Mouse (Mus musculus) testis, postnatal 14 days (tissue): ENCODE measurements around the gene Cfap70.

ENCODE experiments used
- DNase-seq: peaks from one replicate; pipeline ENCODE4 v3.0.0; 2021; ENCODE audit warnings: low spot score

Cfap70 gene

DNA sequence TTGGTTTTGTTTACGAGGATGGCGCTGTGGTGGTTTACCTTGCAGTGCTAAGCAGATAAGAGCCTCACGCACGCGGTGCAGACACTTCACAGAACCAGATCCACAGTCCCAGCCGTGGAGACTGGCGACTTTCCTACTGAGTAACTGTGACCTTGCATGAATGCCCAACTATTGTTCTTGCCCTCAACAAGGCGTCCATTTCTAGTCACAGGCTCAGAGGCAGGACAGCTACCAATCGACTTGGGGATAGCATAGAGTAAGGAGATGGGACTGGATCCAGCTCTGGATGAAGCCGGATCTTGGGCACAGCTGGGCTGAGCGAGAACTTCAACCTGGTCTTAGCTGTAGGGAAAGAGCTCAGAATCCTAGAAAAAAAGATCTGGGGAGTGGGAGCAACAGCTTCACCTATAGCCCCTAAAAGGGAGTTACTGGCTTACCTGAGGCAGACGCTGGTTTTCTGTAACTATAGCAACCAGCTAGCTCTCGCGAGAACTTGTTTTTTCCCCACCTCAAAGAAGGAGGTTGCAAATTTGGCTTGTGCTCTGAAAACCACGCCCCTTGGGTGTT lies at the start of gene Cfap70:
Gene Cfap70, minus strand, starts transcription at position 462 of the 567 bp plus-strand sequence.
- DNase-seq: peak; percentile 84

DNA sequence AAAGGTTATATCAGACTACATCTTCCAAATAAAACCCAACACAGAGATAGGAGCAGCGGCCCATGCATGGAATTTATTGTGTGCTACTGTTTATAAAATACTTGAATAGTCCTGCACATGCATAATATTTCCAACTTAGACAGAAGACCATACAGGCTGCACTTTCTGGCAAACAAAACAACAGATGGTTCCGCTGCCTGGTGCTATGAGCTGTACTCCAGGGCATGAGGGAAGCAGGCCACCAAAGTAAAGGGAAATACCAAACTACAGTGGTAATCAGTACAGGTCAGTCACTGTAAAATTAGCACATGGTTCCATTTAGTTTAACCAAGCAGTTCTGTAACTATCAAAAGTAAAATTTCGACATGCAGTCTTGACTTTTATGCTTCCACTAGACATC lies 48.0 kb upstream of the Cfap70 start:
- no peak for DNase-seq

DNA sequence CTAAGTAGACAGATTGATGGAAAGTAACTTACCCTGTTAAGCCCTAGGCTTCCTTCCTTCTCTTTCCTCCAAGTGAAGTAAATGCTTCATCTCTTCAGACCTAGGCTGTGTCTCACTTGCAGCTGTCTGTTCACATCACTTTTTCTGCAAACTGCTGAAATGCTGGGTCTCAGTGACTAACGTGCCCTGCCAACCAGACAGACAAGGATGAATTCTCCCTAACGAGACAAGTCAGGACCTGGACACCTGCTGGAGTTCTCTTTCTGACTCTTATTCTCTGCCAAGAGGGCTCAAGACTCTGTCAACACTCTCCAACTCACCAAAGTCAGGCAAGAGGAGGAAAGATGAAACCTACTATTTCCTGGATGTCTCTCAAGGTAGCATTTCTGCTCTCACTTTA lies 44.6 kb upstream of the Cfap70 start, which contains the start of gene Mss51:
Gene Mss51, minus strand, starts transcription at position 299 of the 400 bp plus-strand sequence.
- DNase-seq: no peak

DNA sequence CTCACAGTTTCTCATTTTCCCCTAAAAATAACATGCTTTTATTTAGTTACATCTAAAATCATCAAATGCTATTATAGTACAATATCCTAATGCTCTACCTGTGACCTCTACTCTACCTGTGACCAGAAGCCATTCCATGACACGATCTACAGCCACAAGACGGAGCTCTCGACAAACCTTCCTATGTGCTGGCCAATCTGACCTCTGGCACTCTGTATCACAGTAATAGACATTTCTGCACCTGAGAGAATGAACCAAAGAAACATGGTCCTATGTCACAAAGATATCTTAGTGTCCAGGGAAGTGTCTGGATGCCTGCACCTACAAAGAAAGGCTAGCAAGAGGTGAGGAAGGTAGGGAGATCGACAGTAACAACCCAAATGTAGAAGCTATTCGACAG lies 34.0 kb upstream of the Cfap70 start:
- no peak for DNase-seq

DNA sequence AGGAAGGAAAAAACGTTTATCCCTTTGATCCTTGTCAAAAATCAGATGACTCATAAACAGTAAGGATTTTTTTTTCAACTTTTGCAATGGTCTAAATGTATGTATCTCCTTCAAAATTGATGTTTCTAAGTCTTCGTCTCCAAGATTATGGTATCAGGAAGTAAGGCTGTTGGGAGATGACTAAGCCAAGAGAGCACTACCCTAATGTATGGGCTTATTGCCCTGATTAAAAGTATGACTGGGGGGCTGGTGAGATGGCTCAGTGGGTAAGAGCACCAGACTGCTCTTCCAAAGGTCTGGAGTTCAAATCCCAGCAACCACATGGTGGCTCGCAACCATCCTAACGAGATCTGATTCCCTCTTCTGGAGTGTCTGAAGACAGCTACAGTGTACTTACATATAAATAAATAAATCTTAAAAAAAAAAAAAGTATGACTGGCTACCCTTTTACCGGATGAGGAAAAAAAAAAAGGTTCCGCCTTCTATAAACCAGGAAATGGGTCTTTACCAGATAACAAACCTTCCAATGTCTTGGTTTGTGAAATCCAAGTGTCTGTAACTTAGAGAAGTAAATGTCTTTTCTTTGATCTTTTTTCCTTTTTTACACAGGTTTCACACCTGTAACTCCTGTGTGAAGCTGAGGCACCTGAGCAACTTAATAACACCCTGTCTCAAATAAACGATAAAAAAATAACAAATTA lies 30.2 kb upstream of the Cfap70 start:
- no peak for DNase-seq

DNA sequence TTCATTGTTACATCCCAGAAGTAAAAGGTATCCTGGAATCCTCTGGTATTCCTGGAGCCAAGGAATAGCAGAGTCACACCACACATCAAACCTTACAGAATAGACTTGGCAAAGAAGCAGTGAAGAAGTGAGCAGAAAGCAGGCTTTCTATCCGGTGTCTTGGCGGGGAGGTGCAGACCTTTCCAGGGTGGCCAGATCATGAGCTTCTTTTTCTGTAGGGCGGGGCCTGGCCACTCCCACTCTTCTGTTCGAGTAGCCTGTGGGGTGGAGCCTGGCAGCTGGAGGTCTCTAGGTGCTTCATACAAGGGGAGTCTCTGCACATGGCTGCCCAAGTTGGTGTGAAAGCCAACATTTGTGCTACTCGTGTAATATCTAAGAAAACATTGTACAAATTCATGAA lies 29.2 kb upstream of the Cfap70 start:
- DNase-seq: peak; percentile 28

DNA sequence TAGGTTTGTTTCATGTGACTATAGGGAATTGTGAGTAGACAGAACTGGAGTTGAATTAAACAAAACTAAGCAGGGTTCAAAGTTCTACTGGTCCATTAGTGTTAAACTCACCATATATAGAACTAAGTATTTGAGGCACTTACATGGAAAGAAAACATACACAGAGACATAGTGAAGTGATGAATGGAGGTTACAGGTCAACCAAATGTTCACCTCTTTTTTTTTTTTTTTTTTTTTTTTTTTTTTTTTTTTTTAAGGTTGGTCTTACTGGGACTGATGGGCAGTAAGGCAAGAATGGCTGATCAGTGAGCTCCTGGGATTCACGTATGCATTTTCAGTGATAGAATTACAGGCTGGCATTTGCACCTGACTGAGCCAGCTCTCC lies 28.2 kb upstream of the Cfap70 start:
- DNase-seq: no peak

DNA sequence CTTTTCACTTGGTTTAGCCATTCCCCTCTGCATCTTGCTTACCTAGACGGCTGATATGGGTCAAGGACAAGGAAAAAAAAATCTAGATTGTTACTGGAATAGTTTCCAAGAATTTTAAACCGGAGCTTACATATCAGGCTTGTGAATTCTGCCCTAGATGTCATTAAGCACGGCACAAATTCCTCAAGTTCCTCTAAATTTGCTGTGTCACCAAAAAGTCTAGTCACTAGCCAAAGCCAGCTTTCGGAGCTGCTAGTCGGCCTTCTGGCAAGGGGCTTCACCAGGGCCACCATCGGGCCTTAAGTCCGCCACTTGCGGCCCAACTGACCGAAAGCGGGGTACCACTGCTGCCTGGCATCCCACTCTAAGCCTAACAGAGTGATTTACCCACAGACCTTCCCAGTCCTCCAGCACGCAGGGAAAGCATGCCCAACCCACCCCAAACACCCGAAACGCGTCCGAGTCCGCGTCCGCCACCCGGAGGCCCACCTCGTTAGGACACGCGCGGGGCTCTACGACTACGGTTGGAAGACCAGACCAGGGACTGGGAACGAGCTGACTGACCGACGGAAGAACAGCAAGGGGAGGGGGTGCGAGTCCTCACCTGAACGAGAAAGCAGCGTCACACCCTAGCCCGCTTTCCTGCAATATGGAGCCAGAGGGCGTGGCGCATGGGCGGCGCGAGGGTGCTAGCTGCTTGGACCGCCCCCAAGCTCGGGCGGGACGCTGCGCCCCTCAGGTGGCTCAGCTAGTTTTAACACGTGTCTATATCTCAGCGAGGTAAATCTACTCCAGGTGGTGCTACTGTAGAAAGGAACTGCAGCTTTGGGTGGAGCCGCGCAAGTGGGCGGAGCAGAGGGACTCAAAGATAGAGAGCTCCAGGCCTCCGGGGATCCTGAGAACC lies 27.5 kb upstream of the Cfap70 start, which contains the start of gene Anxa7:
Gene Anxa7, minus strand, starts transcription at position 843 of the 904 bp plus-strand sequence.
- peak; percentile 78 for DNase-seq

DNA sequence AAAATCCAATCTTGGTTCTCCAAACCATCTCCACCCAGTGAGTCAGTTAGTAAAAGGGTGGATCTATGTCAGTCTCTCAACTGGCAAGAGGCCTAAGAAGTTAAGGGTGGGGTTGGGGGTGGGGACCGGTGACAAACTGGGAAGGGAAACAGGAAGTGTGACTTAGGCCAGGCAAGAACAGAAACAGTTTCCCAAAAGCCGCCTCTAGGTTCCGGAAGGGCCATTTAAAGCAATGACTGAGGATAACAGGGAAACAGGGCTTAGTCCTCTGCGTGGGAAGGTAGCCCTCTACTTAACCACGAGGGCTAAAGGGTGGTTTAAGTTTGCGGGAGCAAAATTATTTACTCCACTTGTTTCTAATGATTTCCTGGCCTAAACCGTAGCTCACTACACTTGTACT lies 26.8 kb upstream of the Cfap70 start:
- peak; percentile 31 for DNase-seq

DNA sequence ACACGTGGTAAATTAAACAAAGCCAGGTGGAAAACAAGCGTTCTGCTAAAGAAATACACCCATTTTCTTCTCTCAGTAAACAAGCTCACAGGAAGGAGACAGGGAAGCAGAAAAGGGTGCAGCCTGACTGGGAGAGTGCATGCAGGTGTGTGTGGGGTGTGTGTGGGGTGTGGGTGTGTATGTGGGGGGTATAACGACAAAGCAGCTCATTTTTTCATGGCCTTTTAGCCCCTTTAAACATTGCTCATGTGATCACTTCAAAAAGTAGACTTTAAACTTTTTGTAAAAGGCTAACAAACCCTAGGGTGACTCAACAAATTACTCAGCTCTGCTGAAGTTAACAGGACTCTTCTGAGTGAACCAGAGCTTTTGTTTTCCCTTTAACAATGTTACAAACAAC lies 26.4 kb upstream of the Cfap70 start:
- no peak for DNase-seq

DNA sequence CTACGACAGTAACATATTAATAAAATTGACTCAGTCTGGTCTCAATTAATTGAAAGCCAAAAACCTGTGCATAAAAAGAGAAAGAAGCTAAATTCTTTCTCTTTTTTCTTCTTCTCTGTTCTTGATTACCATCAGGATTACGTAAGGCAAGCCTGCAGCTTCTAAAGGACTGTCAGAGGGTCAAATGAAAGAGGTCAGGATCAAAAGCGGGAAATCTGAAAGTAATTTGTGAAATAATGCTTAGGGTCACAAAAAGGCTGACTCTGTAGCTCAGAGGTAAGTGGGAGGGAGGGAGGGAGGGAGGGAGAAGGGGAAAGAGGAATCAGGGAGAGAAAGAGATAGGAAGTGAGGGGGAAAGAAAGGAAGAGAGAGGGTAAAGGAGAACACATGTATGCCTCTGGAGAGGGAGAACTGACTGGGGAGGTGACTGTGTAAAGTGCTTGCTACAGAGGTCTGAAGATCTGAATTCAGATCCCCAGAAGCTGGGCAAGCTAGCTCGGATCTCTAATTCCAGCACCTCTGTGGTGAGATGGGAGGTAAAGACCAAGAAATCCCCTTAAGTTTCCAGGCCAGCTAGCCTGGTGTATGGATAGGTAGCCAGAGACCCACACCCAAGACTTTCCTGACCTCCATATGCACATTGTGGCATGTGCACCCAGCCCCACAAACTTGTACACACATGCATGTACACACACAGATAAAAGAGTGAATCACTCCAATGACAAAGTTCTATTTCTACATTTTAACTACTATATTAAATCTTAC lies 25.4 kb upstream of the Cfap70 start:
- DNase-seq: no peak

DNA sequence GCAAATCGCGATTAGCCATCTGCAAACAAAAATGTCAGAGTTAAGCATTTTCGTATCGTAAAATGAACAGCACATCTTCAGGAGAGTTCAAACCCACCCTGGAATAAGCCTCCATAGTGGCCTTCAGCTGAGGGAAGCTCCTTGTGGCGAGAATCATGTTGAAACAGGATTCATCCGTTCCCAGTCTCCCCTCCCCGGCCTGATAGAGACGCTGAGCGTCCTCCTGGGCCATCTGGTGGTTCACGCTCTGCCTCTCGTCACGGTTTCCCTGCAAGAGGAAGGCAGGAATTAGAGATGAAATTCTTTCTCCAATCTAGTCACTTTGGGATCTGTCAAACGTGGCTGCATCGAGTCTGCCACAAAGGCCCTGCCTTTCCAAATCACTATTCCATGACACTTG lies 8.2 kb upstream of the Cfap70 start:
- no peak for DNase-seq

DNA sequence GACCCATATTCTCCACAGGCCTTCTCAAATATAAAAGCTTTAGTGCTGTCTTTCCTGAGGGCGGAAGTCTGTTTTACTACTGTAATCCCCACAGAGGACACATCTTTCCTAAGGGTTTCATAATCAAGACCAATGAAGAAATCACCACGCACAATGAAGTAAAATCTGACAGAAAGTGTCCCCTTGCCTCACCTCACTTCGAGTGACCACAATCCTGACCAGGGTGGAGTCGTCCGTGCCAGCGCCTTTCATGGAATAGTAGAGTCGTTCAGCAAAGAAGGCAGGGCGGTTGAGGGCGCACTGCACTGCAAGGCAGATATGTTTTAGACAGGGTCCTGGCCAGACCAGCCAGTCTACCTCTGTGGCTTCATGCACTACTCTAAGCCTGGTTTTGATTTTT lies 6.4 kb upstream of the Cfap70 start:
- no peak for DNase-seq

DNA sequence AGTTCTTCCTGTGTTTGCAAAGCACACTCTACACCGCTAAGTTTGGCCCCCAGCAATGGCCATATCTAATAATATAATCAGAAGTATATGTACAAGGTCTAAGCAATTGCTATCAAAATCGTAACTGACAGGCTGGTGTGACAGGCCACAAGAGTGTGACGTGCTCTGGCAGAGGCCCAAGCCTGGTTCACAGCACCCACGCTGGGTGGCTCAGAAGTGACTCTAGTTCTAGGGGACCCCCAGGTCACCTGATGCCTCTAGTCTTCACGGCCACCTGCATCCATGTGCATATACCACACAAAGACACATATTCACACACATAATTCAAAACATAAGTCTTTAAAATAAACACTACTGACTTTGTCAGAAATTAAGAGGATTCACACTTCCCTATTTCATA lies 903 bp upstream of the Cfap70 start:
- DNase-seq: no peak

DNA sequence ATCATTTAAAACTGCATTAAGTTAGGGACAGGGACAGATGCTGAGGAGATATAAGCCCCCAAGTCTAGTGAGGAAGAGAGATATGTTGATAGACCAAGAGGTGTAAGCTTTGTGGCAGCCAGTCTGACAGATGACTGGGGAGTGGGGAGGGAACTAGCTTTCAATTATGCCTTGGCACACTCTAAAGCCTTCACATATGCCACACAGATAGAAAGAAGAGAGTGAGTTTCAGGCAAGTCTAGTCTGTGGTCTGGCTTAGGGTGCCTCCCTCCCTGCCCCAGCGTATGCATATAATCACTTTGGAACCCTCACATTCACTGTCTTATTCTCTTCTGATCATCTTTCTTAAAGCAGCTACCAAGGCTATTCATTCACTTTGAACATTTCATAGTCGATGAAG lies 724 bp downstream of the Cfap70 start:
- no peak for DNase-seq

DNA sequence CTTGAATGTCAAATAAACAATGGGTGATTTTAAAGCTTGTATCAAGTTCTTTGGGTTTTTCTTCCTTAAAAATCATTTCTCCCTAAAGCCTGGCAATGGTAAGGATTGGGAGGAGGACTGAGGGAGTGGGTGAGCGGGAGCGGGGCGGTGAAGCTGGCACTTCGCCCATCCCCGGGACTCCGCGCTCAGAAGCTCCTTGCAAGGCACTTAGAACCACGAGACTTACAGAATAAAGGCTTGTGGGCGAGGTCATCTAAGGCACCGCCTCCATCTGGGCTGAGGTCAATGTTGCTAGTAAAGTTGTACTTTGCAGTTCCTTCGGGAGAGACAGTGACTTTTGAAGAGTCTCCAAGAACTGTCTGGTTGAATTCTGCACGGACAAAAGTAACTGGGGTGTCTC lies 4.8 kb downstream of the Cfap70 start:
- no peak for DNase-seq

DNA sequence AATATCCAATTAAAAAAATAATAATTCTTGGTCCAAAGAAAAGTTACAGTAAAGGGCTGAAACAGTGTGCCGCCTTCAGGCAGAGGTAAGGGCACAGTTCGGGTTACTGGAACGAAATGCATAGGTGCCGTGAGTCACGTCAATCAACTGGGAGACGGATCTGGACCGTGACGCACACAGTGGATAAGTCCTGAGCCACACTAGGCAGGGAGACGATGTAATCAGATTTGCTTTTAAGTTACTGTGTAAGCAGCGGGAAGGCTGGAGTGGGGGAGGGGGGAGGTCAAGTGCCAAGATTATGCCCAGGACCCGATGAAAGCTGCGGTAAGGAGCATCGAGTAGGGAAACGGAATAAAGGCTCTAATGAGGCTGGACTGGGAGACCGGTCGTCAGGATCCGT lies 9.8 kb downstream of the Cfap70 start:
- DNase-seq: no peak

DNA sequence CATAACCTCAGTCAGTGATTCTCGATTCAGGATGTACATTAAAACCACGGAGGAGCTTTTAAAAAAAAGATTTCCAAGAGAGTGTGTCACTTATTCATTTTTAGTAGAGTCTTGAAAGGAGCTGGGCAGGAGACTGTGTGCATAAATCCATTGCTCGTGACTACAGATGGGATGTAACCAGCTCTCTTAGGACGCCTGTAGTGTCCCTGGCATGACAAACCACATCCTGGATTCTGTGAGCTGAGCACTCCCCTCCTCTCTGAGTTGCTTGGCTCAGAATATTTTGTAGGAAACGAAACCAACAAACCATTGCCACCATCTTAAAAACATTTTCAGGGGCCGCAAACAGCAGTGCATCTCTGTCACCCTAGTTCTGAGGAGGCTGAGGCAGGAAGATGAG lies 15.1 kb downstream of the Cfap70 start:
- DNase-seq: no peak

DNA sequence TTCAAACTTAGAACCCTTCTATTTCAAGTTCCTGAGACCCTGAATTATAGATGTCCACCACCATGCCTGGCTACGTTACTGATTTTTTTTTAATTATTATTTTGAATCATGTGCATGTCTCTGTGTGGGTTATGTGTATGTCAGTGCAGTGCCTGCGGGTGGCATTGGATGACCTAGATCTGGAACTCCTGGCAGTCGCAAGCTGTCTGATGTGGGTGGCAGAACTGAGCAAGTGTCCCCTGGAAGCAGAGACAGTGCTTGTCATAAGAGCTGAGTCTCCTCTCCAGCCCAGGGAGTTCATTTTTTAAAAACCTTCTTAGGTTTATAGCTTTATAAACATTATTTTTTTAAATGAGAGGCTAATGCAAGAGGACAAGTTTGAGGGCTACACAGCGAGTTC lies 19.6 kb downstream of the Cfap70 start:
- DNase-seq: no peak

DNA sequence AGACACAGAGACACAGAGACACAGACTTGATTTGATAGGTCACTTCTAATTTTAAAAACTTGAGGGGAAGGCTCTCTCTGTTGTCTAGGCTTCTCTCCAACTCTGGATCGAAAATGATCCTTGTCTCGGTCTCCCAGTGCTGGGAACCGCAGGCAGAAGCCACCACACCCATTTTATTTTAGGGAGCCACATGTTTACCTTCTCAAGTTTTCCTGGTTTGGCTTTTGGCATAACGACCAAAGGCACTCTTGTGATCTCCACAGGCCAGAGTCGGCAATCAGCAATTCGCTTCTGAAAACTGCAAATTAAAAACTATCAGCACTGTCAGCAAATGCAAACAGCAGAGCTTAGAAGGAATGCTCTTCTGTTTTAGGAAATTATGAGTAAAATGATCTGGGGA lies 20.3 kb downstream of the Cfap70 start:
- DNase-seq: no peak

DNA sequence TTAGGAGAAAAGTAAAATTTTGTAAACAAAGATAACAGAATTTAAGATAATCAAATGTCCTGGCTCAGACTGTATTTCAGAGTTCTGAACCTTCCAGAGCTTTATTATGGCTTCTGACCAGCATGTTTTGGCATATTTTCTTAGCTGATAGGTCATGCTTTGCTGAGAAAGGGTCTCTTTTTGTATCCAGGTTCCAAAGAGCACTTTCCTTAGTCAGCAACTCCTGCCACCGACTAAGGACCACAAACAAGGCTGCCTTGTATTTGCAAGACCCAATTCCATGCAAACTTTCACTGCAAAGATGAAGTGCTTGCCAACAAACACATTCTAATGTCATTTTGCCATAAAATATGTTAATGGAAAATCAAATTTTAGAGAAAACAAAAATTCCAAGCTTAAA lies 22.2 kb downstream of the Cfap70 start:
- DNase-seq: no peak

DNA sequence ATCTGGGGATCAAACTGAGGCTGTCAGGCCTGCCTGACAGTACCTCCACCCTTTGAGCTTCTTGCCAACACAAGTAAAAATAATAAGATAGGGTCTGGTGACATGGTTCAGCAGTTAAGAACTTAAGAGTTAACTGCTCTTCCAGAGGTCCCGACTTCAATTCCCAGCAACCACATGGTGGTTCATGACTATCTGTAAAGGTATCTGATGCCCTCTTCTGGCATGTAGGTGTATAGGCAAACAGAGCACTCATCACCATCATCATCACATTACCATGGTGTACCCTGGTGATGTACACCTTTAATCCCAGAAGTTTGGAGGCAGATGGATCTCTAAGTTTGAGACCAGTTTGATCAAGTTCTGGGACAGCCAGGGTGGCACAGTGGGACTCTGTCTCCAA lies 23.4 kb downstream of the Cfap70 start:
- no peak for DNase-seq
